Mouse (Mus musculus): ENCODE measurements around the gene Nars2. TPM values are rescaled to one million over a fixed set of nuclear protein-coding genes. Genes with fewer than 3 reads are reported as not detected.
"Not testable (repeated sequence)": the region's sequence is repeated elsewhere in the genome, so short reads cannot be mapped to it uniquely, and the experiment has no call there.

Gene Nars2
- total RNA-seq (2021), result 10 to 100 TPM; 12.3 to 22.4 TPM
- polyA plus RNA-seq (2012; rRNA removed), result 2.5 and 3.1 TPM in 2 replicates
- long read RNA-seq, transcript Nars2-201 (14 exons, 3,778 nt), result major isoform, 12 of 16 reads
- long read RNA-seq, partial matches to known transcripts, result 3 of 16 reads
- long read RNA-seq, other reads (novel, unspliced or antisense), result 1 of 16 reads

- DNase-seq, result peak; percentile 93
These were observed at the start of gene Nars2 for GRCm38 (mm10) chr7:96951281-96952051. Gene Nars2 (plus strand): TSS chr7:96951505.

- DNase-seq, result no peak
These were observed 49.1 kb upstream of the Nars2 start for GRCm38 (mm10) chr7:96902183-96902582.

GRCm38 (mm10) chr7:96903088-96903985, 48.0 kb upstream of the Nars2 start:
- no peak for DNase-seq

- peak; percentile 29 for DNase-seq
These were observed 46.9 kb upstream of the Nars2 start for GRCm38 (mm10) chr7:96904442-96904841.

GRCm38 (mm10) chr7:96904936-96905335, 46.4 kb upstream of the Nars2 start:
- DNase-seq, result no peak

- no peak for DNase-seq
These were observed 45.9 kb upstream of the Nars2 start for GRCm38 (mm10) chr7:96905422-96905821.

GRCm38 (mm10) chr7:96906216-96906615, 45.1 kb upstream of the Nars2 start:
- DNase-seq, result no peak

- no peak for DNase-seq
These were observed 43.2 kb upstream of the Nars2 start for GRCm38 (mm10) chr7:96907971-96908680.

- DNase-seq, result peak; percentile 88
These were observed 41.4 kb upstream of the Nars2 start for GRCm38 (mm10) chr7:96909856-96910255.

GRCm38 (mm10) chr7:96910310-96910960, 40.9 kb upstream of the Nars2 start:
- no peak for DNase-seq

GRCm38 (mm10) chr7:96914031-96914430, 37.3 kb upstream of the Nars2 start:
- peak; percentile 85 for DNase-seq

GRCm38 (mm10) chr7:96915452-96916105, 35.7 kb upstream of the Nars2 start:
- DNase-seq, result peak; percentile 52

GRCm38 (mm10) chr7:96920447-96921095, 30.7 kb upstream of the Nars2 start:
- DNase-seq, result no peak

GRCm38 (mm10) chr7:96922927-96923326, 28.4 kb upstream of the Nars2 start:
- DNase-seq, result no peak

- DNase-seq, result no peak
These were observed 7.5 kb upstream of the Nars2 start for GRCm38 (mm10) chr7:96943715-96944377.

GRCm38 (mm10) chr7:96946501-96946900, 4.8 kb upstream of the Nars2 start:
- not testable (repeated sequence) for DNase-seq

- no peak for DNase-seq
These were observed 789 bp downstream of the Nars2 start for GRCm38 (mm10) chr7:96952094-96952493.

- no peak for DNase-seq
These were observed 7.9 kb downstream of the Nars2 start for GRCm38 (mm10) chr7:96959168-96959567.

GRCm38 (mm10) chr7:96967188-96967587, 15.9 kb downstream of the Nars2 start:
- no peak for DNase-seq

GRCm38 (mm10) chr7:96970359-96970758, 19.1 kb downstream of the Nars2 start:
- no peak for DNase-seq
